Mouse (Mus musculus) neutrophil, adult 83 days (primary cell): ENCODE results near the gene Mllt10. TPM values are rescaled to one million over a fixed set of nuclear protein-coding genes. Genes with fewer than 3 reads are reported as not detected.

Source experiments
- total RNA-seq, 2 experiments: library from RNA; stranded (reverse); gene quantifications; one replicate each; pipeline ENCODE4 v1.2.4; 2023

Gene Mllt10
- total RNA-seq = 10 to 100 TPM; 83.9 to 86.0 TPM

GRCm38 (mm10) chr2:18055016-18055928 lies at the start of gene Mllt10:
Gene Mllt10, plus strand, starts transcription at chr2:18055237.

GRCm38 (mm10) chr2:18037491-18037890 lies 17.5 kb upstream of the Mllt10 start, which contains the start of gene A930004D18Rik:
Gene A930004D18Rik, minus strand, starts transcription at chr2:18037737.

GRCm38 (mm10) chr2:18048453-18049075 lies 6.5 kb upstream of the Mllt10 start, which contains the start of gene Skida1:
Gene Skida1, minus strand, starts transcription at chr2:18049051.

Other genes with a start within 250 kb of the Mllt10 start
- not detected for gene H2al2a, start 58.3 kb upstream of the Mllt10 start, total RNA-seq
- not detected for gene A930004D18Rik, start 17.5 kb upstream of the Mllt10 start, total RNA-seq
- under 1 TPM in 1 of 2 experiments, not detected in 1; 0.15 TPM for gene Skida1, start 6.2 kb upstream of the Mllt10 start, total RNA-seq